8 mouse cellular contexts compared by ENCODE assay signal in genomic region chr11:9118050-9118420, GRCm38 (mm10). TPM values are rescaled to one million over a fixed set of nuclear protein-coding genes. Genes with fewer than 3 reads are reported as not detected.
DNase-seq lines count a peak whose midpoint lies in the region; ATAC-seq and TF ChIP-seq lines count a peak whose summit lies in the region.

Upp1 (plus strand) TSS chr11:9118103.

- under 1% methylated on average over 7 of the region's 7 CpGs for WGBS in heart, embryonic 10.5 days
- 1% methylated on average over 7 of the region's 7 CpGs for WGBS in bone marrow, adult 2 months
- 0% methylated on average over 7 of the region's 7 CpGs for WGBS in hindbrain, embryonic 12.5 days
- WGBS in midbrain, embryonic 13.5 days, result 2% methylated on average over 7 of the region's 7 CpGs

- peaks cover 30% of the 10 kb centered on the region for H3K4me1 ChIP-seq in heart, embryonic 10.5 days
- H3K4me1 ChIP-seq in bone marrow, adult 2 months (ENCODE audit: control insufficient read depth, insufficient read depth, low read length), result no peaks in the 10 kb centered on the region; the same call in 1 of the 2 replicates
- peaks cover 29% of the 10 kb centered on the region for H3K4me1 ChIP-seq in hindbrain, embryonic 12.5 days
- peaks cover 32% of the 10 kb centered on the region for H3K4me1 ChIP-seq in midbrain, embryonic 13.5 days (replicated peaks)

- TF ChIP-seq POLR2A in bone marrow, adult 2 months (IDR thresholded peaks at IDR 0.05; ENCODE audit: borderline replicate concordance, control insufficient read depth, low read depth, low read length), result no peak

- intact Hi-C loops in heart, postnatal 36 days (cut with DNase I), result no loop called here

- H3K4me2 ChIP-seq in hindbrain, embryonic 12.5 days (replicated peaks), result peak within 1 kb of the TSS; percentile 97
- peak within 1 kb of the TSS; percentile 99 for H3K4me2 ChIP-seq in midbrain, embryonic 13.5 days (replicated peaks)

- no peak for TF ChIP-seq CTCF in bone marrow, adult 2 months (IDR thresholded peaks at IDR 0.05; ENCODE audit: control insufficient read depth, insufficient read depth, low read length)

- peak within 1 kb of the TSS; percentile 81 for H3K27ac ChIP-seq in heart, embryonic 10.5 days
- H3K27ac ChIP-seq in bone marrow, adult 2 months (ENCODE audit: control insufficient read depth, insufficient read depth, low read depth, low read length, poor library complexity), result no peak within 1 kb of the TSS
- no peak within 1 kb of the TSS for H3K27ac ChIP-seq in hindbrain, embryonic 12.5 days
- no peak within 1 kb of the TSS for H3K27ac ChIP-seq in midbrain, embryonic 13.5 days

- H3K9ac ChIP-seq in hindbrain, embryonic 12.5 days, result peak within 1 kb of the TSS; percentile 53
- peak within 1 kb of the TSS; percentile 60 for H3K9ac ChIP-seq in midbrain, embryonic 13.5 days (replicated peaks)

- no peaks in the 10 kb centered on the region for H3K36me3 ChIP-seq in heart, embryonic 10.5 days
- no peaks in the 10 kb centered on the region for H3K36me3 ChIP-seq in hindbrain, embryonic 12.5 days
- H3K36me3 ChIP-seq in midbrain, embryonic 13.5 days, result no peaks in the 10 kb centered on the region

- DNase-seq in heart, embryonic 10.5 days (ENCODE audit: low spot score), result no peak
- no peak for DNase-seq in heart, postnatal 36 days
- no peak for DNase-seq in retina, postnatal 1 day
- no peak for DNase-seq in testis, postnatal 10 days (ENCODE audit: low spot score)
- DNase-seq in layer of hippocampus, adult 8-10 months (ENCODE audit: low spot score in 2 of 2), result no peak

- H3K9me3 ChIP-seq in heart, embryonic 10.5 days, result no peaks in the 10 kb centered on the region
- no peaks in the 10 kb centered on the region for H3K9me3 ChIP-seq in hindbrain, embryonic 12.5 days (replicated peaks)
- H3K9me3 ChIP-seq in midbrain, embryonic 13.5 days, result no peaks in the 10 kb centered on the region

- H3K4me3 ChIP-seq in heart, embryonic 10.5 days, result peak within 1 kb of the TSS; percentile 64
- peak within 1 kb of the TSS; percentile 44 for H3K4me3 ChIP-seq in bone marrow, adult 2 months (replicated peaks; ENCODE audit: control insufficient read depth, low read depth, low read length)
- peak within 1 kb of the TSS; percentile 41 for H3K4me3 ChIP-seq in hindbrain, embryonic 12.5 days
- H3K4me3 ChIP-seq in midbrain, embryonic 13.5 days (replicated peaks), result peak within 1 kb of the TSS; percentile 49

- ATAC-seq in hindbrain, embryonic 12.5 days (ENCODE audit: low FRiP score), result 0 out of 2 replicates have a peak, but pooled peaks have one; percentile 1
- peak; percentile 40 for ATAC-seq in midbrain, embryonic 13.5 days

- peaks cover 36% of the 10 kb centered on the region for H3K27me3 ChIP-seq in heart, embryonic 10.5 days (ENCODE audit: insufficient read depth, poor library complexity, severe bottlenecking)
- H3K27me3 ChIP-seq in hindbrain, embryonic 12.5 days, result peaks cover 60% of the 10 kb centered on the region
- H3K27me3 ChIP-seq in midbrain, embryonic 13.5 days, result peaks cover 51% of the 10 kb centered on the region

RNA-seq across cellular contexts. Expression of gene Upp1, which starts in this region (rescaled TPM):
- 11.9 and 18.4 TPM in 2 replicates for polyA plus RNA-seq in heart, embryonic 10.5 days (2016; fragmentation: Nextera tagmentation; extraction: Ambion mirVana)
- total RNA-seq in heart, postnatal 36 days (2021), result 1 to 10 TPM; 5.7 to 6.3 TPM
- polyA plus RNA-seq in bone marrow, adult 2 months (2011; ENCODE audit: insufficient read depth, insufficient read length, low replicate concordance, missing spikeins), result 3.0 and 11.9 TPM in 2 replicates
- polyA plus RNA-seq in hindbrain, embryonic 12.5 days (2016; fragmentation: Nextera tagmentation; extraction: Ambion mirVana), result 3.6 and 4.8 TPM in 2 replicates
- polyA plus RNA-seq in midbrain, embryonic 13.5 days (2015; fragmentation: Nextera tagmentation; extraction: Ambion mirVana), result 3.4 and 3.5 TPM in 2 replicates
- total RNA-seq in layer of hippocampus, adult 8-10 months (2022), result 1 to 10 TPM; 2.8 to 4.4 (median 3.4) TPM
